ENCODE assay signal across 14 mouse cellular contexts in the genomic region with DNA sequence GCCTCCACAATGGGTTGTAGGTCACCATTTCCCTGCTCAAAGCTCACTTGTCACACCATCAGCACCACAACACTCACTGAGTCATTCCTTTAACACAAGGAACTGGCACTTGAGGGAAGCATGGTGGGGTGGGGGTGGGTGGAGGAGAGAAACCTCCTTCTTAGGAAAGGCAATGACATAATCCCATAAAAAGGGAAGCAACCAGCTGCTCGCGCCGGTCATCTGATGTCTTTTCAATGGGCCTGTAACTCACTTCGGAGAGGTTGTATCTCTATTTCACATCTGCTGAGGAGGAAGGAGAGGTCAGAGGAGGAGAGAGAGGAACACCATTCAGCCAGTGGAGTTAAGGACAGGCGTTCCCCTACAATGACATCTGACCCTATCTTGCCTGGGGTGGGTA.
DNase-seq lines count a peak whose midpoint lies in the region; ATAC-seq and TF ChIP-seq lines count a peak whose summit lies in the region.
"Had no signal": no experiment of that assay in that cellular context is flagged by ENCODE, and none has a peak within 500 bp of the region (broad histone marks: within the 10 kb centered on the region; RNA-seq: fewer than 3 reads in every experiment).

No protein-coding gene starts in this region.

- no peaks in the 10 kb centered on the region for H3K36me3 ChIP-seq in heart, embryonic 10.5 days
- no peaks in the 10 kb centered on the region for H3K36me3 ChIP-seq in C2C12 (ENCODE audit: control insufficient read depth, insufficient read depth)
- H3K36me3 ChIP-seq in megakaryocyte, embryonic 14.5 days (replicated peaks; ENCODE audit: low read length): no peaks in the 10 kb centered on the region
- no peaks in the 10 kb centered on the region for H3K36me3 ChIP-seq in forebrain, embryonic 16.5 days (ENCODE audit: control insufficient read depth, insufficient read depth)
- H3K36me3 ChIP-seq: hindbrain, embryonic 10.5 days; liver, embryonic 13.5 days had no signal

- H3K79me2 ChIP-seq in C2C12 (ENCODE audit: control insufficient read depth, insufficient read depth): no peaks in the 10 kb centered on the region

- H3K4me3 ChIP-seq in heart, embryonic 10.5 days: no peak overlapping the region
- no peak overlapping the region for H3K4me3 ChIP-seq in C2C12 (ENCODE audit: insufficient read depth, poor library complexity, severe bottlenecking)
- peak overlapping the region; percentile 73 for H3K4me3 ChIP-seq in megakaryocyte, embryonic 14.5 days (replicated peaks)
- H3K4me3 ChIP-seq in forebrain, embryonic 16.5 days (replicated peaks; ENCODE audit: low read length): no peak overlapping the region
- H3K4me3 ChIP-seq: gastrocnemius, adult 2 months; hindbrain, embryonic 10.5 days; liver, embryonic 13.5 days had no signal

- peaks cover 41% of the 10 kb centered on the region for H3K4me1 ChIP-seq in heart, embryonic 10.5 days
- H3K4me1 ChIP-seq in megakaryocyte, embryonic 14.5 days: peaks cover 84% of the 10 kb centered on the region
- H3K4me1 ChIP-seq in forebrain, embryonic 16.5 days (replicated peaks; ENCODE audit: control insufficient read depth, insufficient read depth, low read length): peaks cover 14% of the 10 kb centered on the region

- ATAC-seq in common myeloid progenitor, adult 5-6 weeks (replicated peaks; ENCODE audit: low read depth, poor library complexity, severe bottlenecking): peak; percentile 81
- ATAC-seq in forebrain, embryonic 16.5 days: no peak
- ATAC-seq: midbrain, embryonic 16.5 days had no signal

- no peak overlapping the region for H3K27ac ChIP-seq in heart, embryonic 10.5 days
- no peak overlapping the region for H3K27ac ChIP-seq in forebrain, embryonic 16.5 days (ENCODE audit: low read length)
- H3K27ac ChIP-seq: gastrocnemius, adult 2 months; hindbrain, embryonic 10.5 days; liver, embryonic 13.5 days had no signal

- H3K9me3 ChIP-seq in heart, embryonic 10.5 days: no peaks in the 10 kb centered on the region
- no peaks in the 10 kb centered on the region for H3K9me3 ChIP-seq in megakaryocyte, embryonic 14.5 days
- H3K9me3 ChIP-seq in forebrain, embryonic 16.5 days (ENCODE audit: control insufficient read depth, low read length): no peaks in the 10 kb centered on the region
- H3K9me3 ChIP-seq: hindbrain, embryonic 10.5 days; liver, embryonic 13.5 days had no signal

- H3K9ac ChIP-seq in forebrain, embryonic 16.5 days (replicated peaks; ENCODE audit: low read depth, low read length): no peak overlapping the region
- H3K9ac ChIP-seq: liver, embryonic 13.5 days had no signal

- no peaks in the 10 kb centered on the region for H3K79me3 ChIP-seq in C2C12 (ENCODE audit: low read depth)

- H3K4me2 ChIP-seq in forebrain, embryonic 16.5 days (ENCODE audit: low read length): no peak overlapping the region
- H3K4me2 ChIP-seq: liver, embryonic 13.5 days had no signal

- TF ChIP-seq CTCF in C2C12 (IDR thresholded peaks at IDR 0.05; ENCODE audit: control insufficient read depth, insufficient read depth, insufficient read length): no peak

- WGBS in heart, embryonic 10.5 days: 47% methylated on average over 5 of the region's 5 CpGs
- WGBS in forebrain, embryonic 16.5 days: 81% methylated on average over 5 of the region's 5 CpGs

- H3ac ChIP-seq in C2C12 (ENCODE audit: control insufficient read depth, insufficient read length, low read depth): no peak overlapping the region

- H3K27me3 ChIP-seq in heart, embryonic 10.5 days (ENCODE audit: insufficient read depth, poor library complexity, severe bottlenecking): no peaks in the 10 kb centered on the region
- no peaks in the 10 kb centered on the region for H3K27me3 ChIP-seq in C2C12 (ENCODE audit: control insufficient read depth, insufficient read depth, insufficient read length)
- no peaks in the 10 kb centered on the region for H3K27me3 ChIP-seq in megakaryocyte, embryonic 14.5 days (replicated peaks)
- H3K27me3 ChIP-seq in forebrain, embryonic 16.5 days (replicated peaks; ENCODE audit: control insufficient read depth, insufficient read depth, low read length): no peaks in the 10 kb centered on the region
- H3K27me3 ChIP-seq: liver, embryonic 13.5 days had no signal

- peak; percentile 43 for DNase-seq in heart, adult 8-10 months (ENCODE audit: low spot score)
- no peak for DNase-seq in heart, embryonic 10.5 days (ENCODE audit: low spot score)
- DNase-seq in spleen, postnatal 36 days (ENCODE audit: low spot score in 2 of 2): no peak
- no peak for DNase-seq in adrenal gland, adult 8-10 months
- DNase-seq: gastrocnemius, adult 2 months; kidney, adult 2 months; liver, embryonic 13.5 days; thymus, postnatal 36 days had no signal

TF ChIP-seq in C2C12, 6 proteins besides CTCF, POLR2A, EP300 and RAD21:
- TF ChIP-seq MAX (IDR thresholded peaks at IDR 0.05) (peak; percentile 66), MYOG (IDR thresholded peaks at IDR 0.05; ENCODE audit: control insufficient read depth, extremely low read depth, insufficient read length) (no peak), CEBPB (IDR thresholded peaks at IDR 0.05; ENCODE audit: low read depth) (no peak), USF1 (IDR thresholded peaks at IDR 0.05; ENCODE audit: low read depth) (no peak), FOSL1 (IDR thresholded peaks at IDR 0.05; ENCODE audit: insufficient read depth, low read length, poor library complexity, severe bottlenecking) (no peak), MYOD1 (IDR thresholded peaks at IDR 0.05; ENCODE audit: control insufficient read depth, insufficient read length, low read depth) (peak; percentile 94)
